Mouse (Mus musculus): ENCODE results near the gene Akr7a5.

Gene Akr7a5

GRCm38 (mm10) chr4:139352832-139353231, 42.3 kb downstream of the Akr7a5 start:
- DNase-seq (ENCODE audit: low spot score), result no peak

GRCm38 (mm10) chr4:139357211-139357610, 46.7 kb downstream of the Akr7a5 start:
- DNase-seq (ENCODE audit: low spot score), result no peak

GRCm38 (mm10) chr4:139360761-139361548, 50.4 kb downstream of the Akr7a5 start:
- DNase-seq (ENCODE audit: low spot score), result no peak

- DNase-seq (ENCODE audit: low spot score), result no peak
Measured at GRCm38 (mm10) chr4:139367336-139367735, 56.8 kb downstream of the Akr7a5 start.

Data from layer of hippocampus, adult 11-12 months (tissue).